28 mouse cellular contexts compared by ENCODE assay signal in the genomic region with DNA sequence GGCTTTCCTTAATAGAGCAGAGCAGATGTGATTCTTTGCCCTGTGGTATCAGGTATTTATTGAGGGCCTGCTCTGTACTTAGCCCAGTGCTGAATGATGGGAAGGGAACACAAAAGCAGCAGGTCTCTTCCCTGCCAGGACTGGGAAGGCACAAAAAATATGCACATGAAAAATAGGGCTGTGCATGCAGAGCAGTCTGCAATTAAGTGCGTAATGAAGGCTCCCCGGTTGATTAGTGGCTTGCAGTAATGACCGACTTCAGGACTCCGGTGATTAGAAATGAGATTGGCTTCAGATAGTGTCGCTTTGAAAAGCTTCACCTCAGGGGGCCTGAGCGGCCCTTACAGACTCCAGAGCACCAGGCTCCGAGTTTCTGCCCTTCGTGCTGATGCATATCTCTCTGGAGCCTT. TPM values are rescaled to one million over a fixed set of nuclear protein-coding genes. Genes with fewer than 3 reads are reported as not detected.
DNase-seq lines count a peak whose midpoint lies in the region; ATAC-seq and TF ChIP-seq lines count a peak whose summit lies in the region.
"Had no signal": no experiment of that assay in that cellular context is flagged by ENCODE, and none has a peak within 500 bp of the region (broad histone marks: within the 10 kb centered on the region; RNA-seq: fewer than 3 reads in every experiment).

No protein-coding gene starts in this region.

- no peak for TF ChIP-seq CTCF in brain, embryonic 14.5 days (IDR thresholded peaks at IDR 0.05; ENCODE audit: borderline replicate concordance, extremely low read depth, insufficient read depth, insufficient read length)
- no peak for TF ChIP-seq CTCF in forebrain, postnatal 0 days (IDR thresholded peaks at IDR 0.05; ENCODE audit: low read depth)

- no peak for DNase-seq in kidney, postnatal 14 days
- DNase-seq in brain, embryonic 14.5 days (ENCODE audit: low read depth): peak; percentile 84
- no peak for DNase-seq in forebrain, postnatal 0 days
- no peak for DNase-seq in layer of hippocampus, adult 18-20 months (ENCODE audit: low spot score in 2 of 2)
- no peak for DNase-seq in testis, postnatal 14 days (ENCODE audit: low spot score)
- DNase-seq: adrenal gland, adult 2 months; B cell, adult 2 months; cerebellum, postnatal 10 days; heart, postnatal 14 days; kidney, adult 8-10 months; kidney, postnatal 4 days; layer of hippocampus, postnatal 36 days; liver, embryonic 13.5 days; lung, embryonic 14.5 days; lung, postnatal 36 days; right cerebral cortex, adult 18-20 months; thymus, postnatal 25 days had no signal

- H3K36me3 ChIP-seq in kidney, embryonic 16.5 days (ENCODE audit: insufficient read depth, low read length): peaks cover 23% of the 10 kb centered on the region
- peaks cover 57% of the 10 kb centered on the region for H3K36me3 ChIP-seq in forebrain, postnatal 0 days (ENCODE audit: insufficient read depth)
- peaks cover 15% of the 10 kb centered on the region for H3K36me3 ChIP-seq in midbrain, embryonic 16.5 days (ENCODE audit: control insufficient read depth, insufficient read depth, low read length)

- H3K9me3 ChIP-seq in kidney, embryonic 16.5 days (ENCODE audit: low read length): no peaks in the 10 kb centered on the region
- H3K9me3 ChIP-seq in forebrain, postnatal 0 days (ENCODE audit: low read length): no peaks in the 10 kb centered on the region
- H3K9me3 ChIP-seq in midbrain, embryonic 16.5 days (replicated peaks; ENCODE audit: control insufficient read depth, low read length, poor library complexity, severe bottlenecking): no peaks in the 10 kb centered on the region
- H3K9me3 ChIP-seq: embryonic facial prominence, embryonic 13.5 days; heart, embryonic 12.5 days; limb, embryonic 13.5 days; liver, embryonic 13.5 days had no signal

- 33% methylated on average over 8 of the region's 8 CpGs for WGBS in kidney, embryonic 16.5 days
- WGBS in forebrain, postnatal 0 days: 3% methylated on average over 8 of the region's 8 CpGs
- whole genome bisulfite sequencing in midbrain, embryonic 16.5 days: 19% methylated on average over 8 of the region's 8 CpGs

- no peak for TF ChIP-seq POLR2A in brain, embryonic 14.5 days (IDR thresholded peaks at IDR 0.05; ENCODE audit: borderline replicate concordance, extremely low read depth, insufficient read depth, insufficient read length, poor library complexity, severe bottlenecking)

- H3K4me1 ChIP-seq in kidney, embryonic 16.5 days (ENCODE audit: insufficient read depth, low read length): no peaks in the 10 kb centered on the region
- H3K4me1 ChIP-seq in forebrain, postnatal 0 days (ENCODE audit: insufficient read depth): no peaks in the 10 kb centered on the region
- no peaks in the 10 kb centered on the region for H3K4me1 ChIP-seq in midbrain, embryonic 16.5 days (ENCODE audit: control insufficient read depth, insufficient read depth, low read length)
- H3K4me1 ChIP-seq: embryonic facial prominence, embryonic 13.5 days; heart, embryonic 12.5 days; limb, embryonic 13.5 days had no signal

- H3K4me3 ChIP-seq in kidney, embryonic 16.5 days (ENCODE audit: low read length): no peak overlapping the region
- H3K4me3 ChIP-seq in forebrain, postnatal 0 days (ENCODE audit: low read depth, low read length): no peak overlapping the region
- H3K4me3 ChIP-seq in midbrain, embryonic 16.5 days (ENCODE audit: low read depth, low read length): no peak overlapping the region
- H3K4me3 ChIP-seq: embryonic facial prominence, embryonic 13.5 days; heart, embryonic 12.5 days; limb, embryonic 13.5 days; liver, embryonic 13.5 days had no signal

- no peaks in the 10 kb centered on the region for H3K27me3 ChIP-seq in kidney, embryonic 16.5 days (ENCODE audit: insufficient read depth, low read length)
- no peaks in the 10 kb centered on the region for H3K27me3 ChIP-seq in forebrain, postnatal 0 days (ENCODE audit: insufficient read depth, low read length)
- H3K27me3 ChIP-seq in midbrain, embryonic 16.5 days (ENCODE audit: control insufficient read depth, insufficient read depth, low read depth, low read length): no peaks in the 10 kb centered on the region
- H3K27me3 ChIP-seq: embryonic facial prominence, embryonic 13.5 days; heart, embryonic 12.5 days; limb, embryonic 13.5 days; liver, embryonic 13.5 days had no signal

- no peak overlapping the region for H3K4me2 ChIP-seq in kidney, embryonic 16.5 days (replicated peaks; ENCODE audit: low read depth, low read length)
- no peak overlapping the region for H3K4me2 ChIP-seq in forebrain, postnatal 0 days (ENCODE audit: low read depth)
- H3K4me2 ChIP-seq in midbrain, embryonic 16.5 days (ENCODE audit: low read length): no peak overlapping the region
- H3K4me2 ChIP-seq: embryonic facial prominence, embryonic 13.5 days; heart, embryonic 12.5 days; limb, embryonic 13.5 days; liver, embryonic 13.5 days; lung, embryonic 14.5 days had no signal

- no peak overlapping the region for H3K9ac ChIP-seq in kidney, embryonic 16.5 days (replicated peaks; ENCODE audit: low read length)
- no peak overlapping the region; the same call in 1 of the 2 replicates for H3K9ac ChIP-seq in forebrain, postnatal 0 days
- no peak overlapping the region for H3K9ac ChIP-seq in midbrain, embryonic 16.5 days (ENCODE audit: low read depth, low read length)
- H3K9ac ChIP-seq: embryonic facial prominence, embryonic 13.5 days; heart, embryonic 12.5 days; limb, embryonic 13.5 days; liver, embryonic 13.5 days; lung, embryonic 14.5 days had no signal

- peak; percentile 57; the same call in 1 of the 2 replicates for ATAC-seq in kidney, embryonic 16.5 days (ENCODE audit: low FRiP score, low TSS enrichment)
- peak; percentile 76; the same call in 1 of the 2 replicates for ATAC-seq in forebrain, postnatal 0 days
- peak; percentile 59; the same call in 1 of the 2 replicates for ATAC-seq in midbrain, embryonic 16.5 days
- no peak for ATAC-seq in megakaryocyte-erythroid progenitor cell, adult 5-6 weeks (replicated peaks; ENCODE audit: low FRiP score, low TSS enrichment, poor library complexity, severe bottlenecking)
- ATAC-seq: inflammation-experienced regulatory T-cells, adult 6 months had no signal

- H3K27ac ChIP-seq in kidney, embryonic 16.5 days (ENCODE audit: low read length): no peak overlapping the region
- no peak overlapping the region for H3K27ac ChIP-seq in forebrain, postnatal 0 days (ENCODE audit: low read depth, low read length)
- H3K27ac ChIP-seq in midbrain, embryonic 16.5 days (ENCODE audit: low read length): no peak overlapping the region
- H3K27ac ChIP-seq: embryonic facial prominence, embryonic 13.5 days; limb, embryonic 13.5 days; liver, embryonic 13.5 days had no signal

RNA-seq across cellular contexts. Expression of a gene that starts 19.1 kb away (rescaled TPM):
- not detected in 2 replicates for polyA plus RNA-seq in kidney, embryonic 16.5 days (2015; fragmentation: Nextera tagmentation; extraction: Ambion mirVana)
- not detected in 2 replicates for polyA plus RNA-seq in brain, embryonic 14.5 days (2012; rRNA removed)
- not detected in 2 replicates for total RNA-seq in forebrain, postnatal 0 days (2014; rRNA removed)
- not detected in 2 replicates for polyA plus RNA-seq in forebrain, postnatal 0 days (2015; fragmentation: Nextera tagmentation; extraction: Ambion mirVana)
- not detected in 2 replicates for polyA plus RNA-seq in midbrain, embryonic 16.5 days (2015; fragmentation: Nextera tagmentation; extraction: Ambion mirVana)
- not detected for total RNA-seq in layer of hippocampus, adult 18-20 months (2021)
- not detected in 2 replicates for total RNA-seq in megakaryocyte-erythroid progenitor cell, adult 5-6 weeks (2014; fragmentation: Nextera tagmentation)
- not detected in 2 replicates for total RNA-seq in megakaryocyte-erythroid progenitor cell, adult 5-6 weeks (2017)
- total RNA-seq: adrenal gland, adult 2 months; gastrocnemius, adult 18-20 months; granulocyte monocyte progenitor cell, adult 5-6 weeks; heart, postnatal 14 days; layer of hippocampus, postnatal 36 days; left cerebral cortex, postnatal 14 days had no signal
- polyA plus RNA-seq: adrenal gland, adult 2 months; embryonic facial prominence, embryonic 13.5 days; heart, embryonic 12.5 days; inflammation-experienced regulatory T-cells, adult 6 months; limb, embryonic 13.5 days; liver, embryonic 13.5 days; lung, embryonic 14.5 days; small intestine, adult 2 months had no signal

RNA-seq across cellular contexts. Expression of a gene that starts 55.3 kb away (rescaled TPM):
- polyA plus RNA-seq in kidney, embryonic 16.5 days (2015; fragmentation: Nextera tagmentation; extraction: Ambion mirVana): 11.9 and 12.2 TPM in 2 replicates
- polyA plus RNA-seq in brain, embryonic 14.5 days (2012; rRNA removed): 17.2 and 20.2 TPM in 2 replicates
- 22.3 and 23.3 TPM in 2 replicates for total RNA-seq in forebrain, postnatal 0 days (2014; rRNA removed)
- 6.9 and 8.3 TPM in 2 replicates for polyA plus RNA-seq in forebrain, postnatal 0 days (2015; fragmentation: Nextera tagmentation; extraction: Ambion mirVana)
- 12.5 and 13.4 TPM in 2 replicates for polyA plus RNA-seq in midbrain, embryonic 16.5 days (2015; fragmentation: Nextera tagmentation; extraction: Ambion mirVana)
- 10 to 100 TPM; 21.9 to 22.2 TPM for total RNA-seq in layer of hippocampus, adult 18-20 months (2021)
- 11.2 and 13.5 TPM in 2 replicates for total RNA-seq in megakaryocyte-erythroid progenitor cell, adult 5-6 weeks (2014; fragmentation: Nextera tagmentation)
- 11.2 and 11.6 TPM in 2 replicates for total RNA-seq in megakaryocyte-erythroid progenitor cell, adult 5-6 weeks (2017)

RNA-seq across cellular contexts. Expression of a gene that starts 56.7 kb away (rescaled TPM):
- not detected in 2 replicates for polyA plus RNA-seq in kidney, embryonic 16.5 days (2015; fragmentation: Nextera tagmentation; extraction: Ambion mirVana)
- 0.08 and 0.49 TPM in 2 replicates for polyA plus RNA-seq in brain, embryonic 14.5 days (2012; rRNA removed)
- total RNA-seq in forebrain, postnatal 0 days (2014; rRNA removed): not detected in 2 replicates
- not detected in 2 replicates for polyA plus RNA-seq in forebrain, postnatal 0 days (2015; fragmentation: Nextera tagmentation; extraction: Ambion mirVana)
- not detected in 2 replicates for polyA plus RNA-seq in midbrain, embryonic 16.5 days (2015; fragmentation: Nextera tagmentation; extraction: Ambion mirVana)
- not detected for total RNA-seq in layer of hippocampus, adult 18-20 months (2021)
- not detected in 2 replicates for total RNA-seq in megakaryocyte-erythroid progenitor cell, adult 5-6 weeks (2014; fragmentation: Nextera tagmentation)
- total RNA-seq in megakaryocyte-erythroid progenitor cell, adult 5-6 weeks (2017): not detected in 2 replicates
- total RNA-seq: adrenal gland, adult 2 months; gastrocnemius, adult 18-20 months; granulocyte monocyte progenitor cell, adult 5-6 weeks; heart, postnatal 14 days; layer of hippocampus, postnatal 36 days; left cerebral cortex, postnatal 14 days had no signal
- polyA plus RNA-seq: adrenal gland, adult 2 months; heart, embryonic 12.5 days; inflammation-experienced regulatory T-cells, adult 6 months; liver, embryonic 13.5 days; lung, embryonic 14.5 days; small intestine, adult 2 months had no signal
